Mouse (Mus musculus) E14TG2a.4 (cell line): ENCODE results near the gene Lmna.

Experiments used
- CTCF ChIP-seq: conservative IDR thresholded peaks from 2 replicates; pipeline ENCODE4 v1.5.1; 2014; ENCODE audit warnings: low read length
- NANOG ChIP-seq: IDR thresholded peaks from 2 replicates; pipeline ENCODE4 v1.6.1; 2014; ENCODE audit warnings: borderline replicate concordance, low read length, mixed read lengths
- POU5F1 ChIP-seq: IDR thresholded peaks from 2 replicates; pipeline ENCODE4 v1.6.1; 2014; ENCODE audit warnings: low read length, borderline replicate concordance

DNA sequence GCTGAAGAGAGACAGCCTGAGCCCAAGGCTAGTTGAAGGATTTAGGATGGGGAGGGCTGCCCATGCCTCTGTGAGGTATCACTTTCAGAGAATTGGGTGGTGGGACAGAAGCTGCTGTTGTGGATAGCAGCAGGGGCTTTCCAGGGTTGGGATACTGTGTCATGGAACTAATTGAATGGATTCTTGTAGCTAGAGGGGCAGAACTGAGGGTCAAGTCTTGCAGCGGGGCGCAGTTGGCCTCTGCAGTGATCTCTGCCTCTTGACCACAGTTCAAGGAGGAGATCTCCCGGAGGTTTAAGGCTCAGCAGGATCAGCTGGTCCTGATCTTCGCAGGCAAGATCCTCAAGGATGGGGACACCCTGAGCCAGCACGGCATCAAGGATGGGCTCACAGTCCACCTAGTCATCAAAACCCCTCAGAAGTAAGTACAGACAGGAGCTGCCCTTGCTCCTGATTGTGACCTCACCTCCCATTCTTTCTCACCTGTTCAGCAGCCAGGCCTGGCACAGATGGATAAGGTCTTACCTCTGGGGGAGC lies 45.4 kb upstream of the Lmna start:
- no peak for TF ChIP-seq CTCF
- no peak for TF ChIP-seq NANOG
- no peak for TF ChIP-seq POU5F1
